Mouse (Mus musculus) liver, postnatal 0 days (tissue): ENCODE measurements around the gene Cpeb3. TPM values are rescaled to one million over a fixed set of nuclear protein-coding genes. Genes with fewer than 3 reads are reported as not detected.

Experiments
- ATAC-seq: fragments of 200-750 bp; cut with Nextera tagmentation; 2 replicates; pipeline ENCODE4 v1.8.0; 2017; ENCODE audit warnings: mild to moderate bottlenecking, moderate library complexity
- DNase-seq: peaks from one replicate; pipeline ENCODE4 v3.0.0-alpha.2; 2016
- H3K27ac ChIP-seq: fragments of 300-500 bp; sonication (generic); 2 replicates; pipeline ENCODE4 v1.5.1; 2014; ENCODE audit warnings: antibody characterized with exemption, moderate library complexity, mild to moderate bottlenecking, low read depth
- H3K27me3 ChIP-seq: fragments of 300-500 bp; sonication (generic); 2 replicates; pipeline ENCODE4 v1.6.1; 2014; ENCODE audit warnings: low read length, control low read depth, mixed read lengths; ENCODE audit not compliant: insufficient read depth
- H3K36me3 ChIP-seq: fragments of 300-500 bp; sonication (generic); replicated peaks from 2 replicates; pipeline ENCODE4 v1.6.1; 2014; ENCODE audit warnings: mild to moderate bottlenecking, control low read depth, low read length, moderate library complexity, mixed read lengths; ENCODE audit not compliant: insufficient read depth
- H3K4me1 ChIP-seq: fragments of 300-500 bp; sonication (generic); 2 replicates; pipeline ENCODE4 v1.6.1; 2014; ENCODE audit warnings: antibody characterized with exemption, mild to moderate bottlenecking, control low read depth; ENCODE audit not compliant: insufficient read depth
- H3K4me2 ChIP-seq: fragments of 300-500 bp; sonication (generic); 2 replicates; pipeline ENCODE4 v1.6.1; 2014; ENCODE audit warnings: low read depth, mild to moderate bottlenecking, low read length, moderate library complexity, mixed read lengths
- H3K4me3 ChIP-seq: fragments of 300-500 bp; sonication (generic); 2 replicates; pipeline ENCODE4 v1.5.1; 2014; ENCODE audit warnings: low read depth, low read length
- H3K9ac ChIP-seq: fragments of 300-500 bp; sonication (generic); replicated peaks from 2 replicates; pipeline ENCODE4 v1.6.1; 2014; ENCODE audit warnings: mild to moderate bottlenecking, moderate library complexity
- H3K9me3 ChIP-seq: fragments of 300-500 bp; sonication (generic); 2 replicates; pipeline ENCODE4 v1.6.1; 2016; ENCODE audit warnings: mild to moderate bottlenecking, control low read depth, low read length, mixed read lengths
- CTCF ChIP-seq: sonication (generic); IDR thresholded peaks from 2 replicates; pipeline ENCODE4 v1.5.1; 2016; ENCODE audit warnings: antibody characterized with exemption, low read depth
- EP300 ChIP-seq: IDR thresholded peaks from 2 replicates; pipeline ENCODE4 v1.6.1; 2016; ENCODE audit warnings: antibody characterized with exemption, low read depth, mild to moderate bottlenecking
- WGBS: fragments of 180-500 bp; shearing (Covaris S2); extraction: QIAGEN DNeasy Blood & Tissue Kit; methylation state at CpG from one replicate; pipeline ENCODE4 v1.1.7; 2014; ENCODE audit not compliant: insufficient replicate concordance; 5-methylcytosine and 5-hydroxymethylcytosine counted together
- polyA plus RNA-seq: library from polyadenylated mRNA; unstranded; fragments of >200 nt; fragmentation: Nextera tagmentation; extraction: Ambion mirVana; gene quantifications from 2 replicates; pipeline ENCODE4 v1.2.1, GENCODE M21; 2015

The Cpeb3 gene
- polyA plus RNA-seq, 1 experiment from 2014 or later, result 2.1 TPM

- Histone ChIP-seq H3K27ac (no peak overlapping the region), H3K4me1 (no peaks in the 10 kb centered on the region), H3K4me2 (no peak overlapping the region), H3K27me3 (no peaks in the 10 kb centered on the region), H3K9ac (no peak overlapping the region), H3K36me3 (peaks cover 20% of the 10 kb centered on the region), H3K4me3 (no peak overlapping the region), H3K9me3 (no peaks in the 10 kb centered on the region)
- TF ChIP-seq CTCF (no peak), EP300 (no peak)
- DNase-seq (no peak), ATAC-seq (no peak)
- WGBS, result 74% methylated on average over 11 of the region's 11 CpGs
Measured at GRCm38 (mm10) chr19:37026408-37026807, 182.0 kb downstream of the Cpeb3 start.

GRCm38 (mm10) chr19:37025839-37026319 lies 182.5 kb downstream of the Cpeb3 start:
- H3K9ac ChIP-seq, result no peak overlapping the region
- peaks cover 20% of the 10 kb centered on the region for H3K36me3 ChIP-seq
- ATAC-seq, result no peak
- H3K27me3 ChIP-seq, result no peaks in the 10 kb centered on the region
- TF ChIP-seq EP300 (no peak), CTCF (no peak)
- DNase-seq, result no peak
- 81% methylated on average over 13 of the region's 13 CpGs for WGBS
- H3K27ac ChIP-seq, result no peak overlapping the region
- H3K4me3 ChIP-seq, result no peak overlapping the region
- H3K4me2 ChIP-seq, result no peak overlapping the region
- no peaks in the 10 kb centered on the region for H3K9me3 ChIP-seq
- no peaks in the 10 kb centered on the region for H3K4me1 ChIP-seq

- Histone ChIP-seq H3K4me2 (no peak overlapping the region), H3K4me3 (no peak overlapping the region), H3K9me3 (no peaks in the 10 kb centered on the region), H3K27me3 (no peaks in the 10 kb centered on the region), H3K4me1 (peaks cover 4% of the 10 kb centered on the region), H3K27ac (no peak overlapping the region), H3K36me3 (peaks cover 13% of the 10 kb centered on the region), H3K9ac (no peak overlapping the region)
- 92% methylated on average over 5 of the region's 5 CpGs for WGBS
- ATAC-seq, result no peak
- no peak for TF ChIP-seq CTCF
- TF ChIP-seq EP300, result no peak
- DNase-seq, result no peak
Measured at GRCm38 (mm10) chr19:37022146-37022545, 186.3 kb downstream of the Cpeb3 start.

GRCm38 (mm10) chr19:37020951-37021350 lies 187.4 kb downstream of the Cpeb3 start:
- Histone ChIP-seq H3K9me3 (no peaks in the 10 kb centered on the region), H3K36me3 (peaks cover 13% of the 10 kb centered on the region), H3K4me2 (no peak overlapping the region), H3K27ac (no peak overlapping the region), H3K4me3 (no peak overlapping the region), H3K9ac (no peak overlapping the region), H3K4me1 (peaks cover 4% of the 10 kb centered on the region), H3K27me3 (no peaks in the 10 kb centered on the region)
- no peak for TF ChIP-seq CTCF
- no peak for TF ChIP-seq EP300
- DNase-seq (no peak), ATAC-seq (no peak)
- WGBS, result 80% methylated on average over 10 of the region's 11 CpGs

- Histone ChIP-seq H3K36me3 (peaks cover 13% of the 10 kb centered on the region), H3K27me3 (no peaks in the 10 kb centered on the region), H3K9ac (no peak overlapping the region), H3K27ac (no peak overlapping the region), H3K4me1 (peaks cover 4% of the 10 kb centered on the region), H3K9me3 (no peaks in the 10 kb centered on the region), H3K4me3 (no peak overlapping the region), H3K4me2 (no peak overlapping the region)
- DNase-seq (no peak), ATAC-seq (no peak)
- WGBS, result 64% methylated on average over 5 of the region's 5 CpGs
- TF ChIP-seq EP300, result no peak
Measured at GRCm38 (mm10) chr19:37020531-37020930, 187.9 kb downstream of the Cpeb3 start.

- Histone ChIP-seq H3K9ac (no peak overlapping the region), H3K4me2 (peak overlapping the region; percentile 77), H3K9me3 (no peaks in the 10 kb centered on the region), H3K27me3 (no peaks in the 10 kb centered on the region), H3K27ac (no peak overlapping the region), H3K36me3 (peaks cover 7% of the 10 kb centered on the region), H3K4me3 (peak overlapping the region; percentile 40), H3K4me1 (peaks cover 4% of the 10 kb centered on the region)
- DNase-seq (no peak), ATAC-seq (peak; percentile 30; the same call in 1 of the 2 replicates)
- 61% methylated on average over 5 of the region's 5 CpGs for WGBS
- TF ChIP-seq EP300 (no peak), CTCF (no peak)
Measured at GRCm38 (mm10) chr19:37018931-37019330, 189.5 kb downstream of the Cpeb3 start.

- no peaks in the 10 kb centered on the region for H3K27me3 ChIP-seq
- no peaks in the 10 kb centered on the region for H3K9me3 ChIP-seq
- 5% methylated on average over 25 of the region's 26 CpGs for WGBS
- peak; percentile 82 for DNase-seq
- peaks cover 8% of the 10 kb centered on the region for H3K36me3 ChIP-seq
- H3K4me1 ChIP-seq, result peaks cover 4% of the 10 kb centered on the region
- peak overlapping the region; percentile 77 for H3K4me2 ChIP-seq
- peak overlapping the region; percentile 39; the same call in 1 of the 2 replicates for H3K9ac ChIP-seq
- ATAC-seq, result peak; percentile 87
- H3K27ac ChIP-seq, result no peak overlapping the region
- H3K4me3 ChIP-seq, result peak overlapping the region; percentile 40
- no peak for TF ChIP-seq EP300
- TF ChIP-seq CTCF, result no peak
Measured at GRCm38 (mm10) chr19:37018411-37018810, 190.0 kb downstream of the Cpeb3 start.
